Mouse (Mus musculus) testis, postnatal 10 days (tissue): ENCODE results near the gene Angel1.

Experiments
- DNase-seq: peaks from one replicate; pipeline ENCODE4 v3.0.0; 2021; ENCODE audit warnings: low spot score

The Angel1 gene

DNA sequence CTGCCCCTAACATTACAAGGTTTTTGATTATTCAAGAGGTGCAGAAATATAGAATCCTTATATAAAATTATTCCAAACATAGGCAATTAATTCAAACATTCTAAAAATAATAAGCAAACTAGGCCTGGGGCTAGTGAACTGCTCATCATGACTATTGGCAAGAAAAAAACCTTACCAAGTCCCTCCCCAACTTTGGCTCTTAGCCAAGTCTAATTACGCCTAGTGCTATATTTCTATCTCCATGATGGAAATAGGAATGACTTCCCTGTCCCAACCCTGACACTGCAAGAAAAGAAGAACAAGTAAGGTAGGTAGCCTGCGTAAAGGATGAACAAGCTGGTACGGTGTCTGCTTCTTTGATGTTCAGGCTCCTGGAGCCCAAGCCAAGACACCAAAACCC, 23.6 kb downstream of the Angel1 start:
- no peak for DNase-seq

DNA sequence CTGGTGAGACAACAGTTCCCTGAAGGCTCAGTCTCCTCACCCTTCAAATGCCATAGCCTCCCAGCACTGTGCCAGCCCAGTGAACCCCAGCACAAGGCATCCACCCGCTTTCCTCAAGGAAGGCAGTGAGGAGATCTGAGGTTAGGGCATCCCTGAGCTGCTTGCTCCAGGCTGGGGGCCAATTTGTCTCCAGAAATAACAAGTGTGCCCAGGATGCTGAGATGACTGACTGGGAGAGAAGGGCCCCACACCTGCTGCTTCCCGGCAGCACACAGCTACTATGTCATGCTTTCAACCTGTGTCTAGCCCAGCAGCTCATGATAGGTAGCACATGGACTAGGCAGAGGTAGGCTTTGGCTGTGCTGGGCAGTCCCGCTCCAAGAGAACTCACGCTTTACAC, 24.8 kb downstream of the Angel1 start:
- no peak for DNase-seq

DNA sequence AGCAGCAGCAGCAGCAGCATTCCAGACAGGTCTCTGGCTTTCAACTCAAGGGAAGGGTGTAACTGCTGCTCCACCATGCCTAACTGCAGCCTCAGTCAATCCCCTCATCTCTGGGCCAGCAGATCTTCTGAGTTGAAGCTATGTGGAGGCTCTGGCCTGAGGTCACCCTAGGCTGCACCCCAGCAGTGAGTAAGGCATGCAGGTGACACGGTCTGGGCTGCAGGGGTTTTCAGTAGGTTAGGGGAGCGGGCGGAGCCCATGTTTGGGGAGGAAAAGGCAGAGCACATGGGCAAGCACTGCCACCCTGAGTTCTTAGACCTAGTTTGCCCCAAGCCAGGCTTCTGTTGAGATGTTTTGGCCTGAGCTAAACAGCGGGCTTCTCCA, 25.3 kb downstream of the Angel1 start:
- no peak for DNase-seq

DNA sequence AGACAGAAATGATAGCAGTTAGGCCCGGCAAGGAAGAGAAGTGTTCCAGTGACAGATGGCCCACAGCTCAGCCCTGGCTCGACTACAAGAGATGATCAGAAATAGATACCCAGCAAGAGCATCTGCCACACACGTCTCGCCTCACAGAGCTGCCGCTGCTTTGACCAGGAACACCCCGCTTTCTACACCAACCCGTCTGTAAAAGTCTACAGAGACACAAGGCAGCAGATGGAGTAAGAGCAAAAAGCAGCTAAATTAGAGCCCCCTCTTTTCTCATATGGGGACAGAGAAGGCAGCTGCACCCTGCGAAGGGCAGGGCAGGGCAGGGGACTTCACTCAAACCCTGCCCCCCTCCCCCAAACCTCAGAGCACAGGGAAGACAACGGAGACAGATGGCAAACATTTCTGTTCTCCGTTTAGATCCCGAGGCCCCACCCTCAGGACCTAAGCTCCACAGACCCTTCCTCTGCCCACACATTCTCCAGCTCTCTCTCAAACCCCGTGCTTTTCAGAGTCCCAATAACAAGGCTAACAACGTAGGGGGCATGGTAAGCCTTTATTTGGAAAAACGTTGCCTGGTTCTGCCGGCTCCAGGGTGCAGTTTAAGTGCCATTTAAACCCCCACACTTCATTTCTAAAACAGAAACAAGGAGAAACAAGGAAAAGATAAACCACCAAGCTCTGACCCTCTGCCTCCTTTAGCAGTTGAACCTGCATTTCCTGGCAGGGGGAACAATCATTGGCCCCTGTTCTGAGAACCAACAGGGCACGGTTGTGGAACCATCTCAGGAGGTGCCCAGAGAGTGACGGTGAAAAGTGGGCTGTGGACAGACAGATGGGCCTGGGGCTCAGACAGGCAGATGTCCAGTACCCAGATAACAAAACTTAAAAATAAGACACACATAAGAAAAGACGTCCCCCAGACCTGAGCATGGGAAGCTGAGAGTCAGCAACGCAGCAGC, 26.0 kb downstream of the Angel1 start:
- no peak for DNase-seq

DNA sequence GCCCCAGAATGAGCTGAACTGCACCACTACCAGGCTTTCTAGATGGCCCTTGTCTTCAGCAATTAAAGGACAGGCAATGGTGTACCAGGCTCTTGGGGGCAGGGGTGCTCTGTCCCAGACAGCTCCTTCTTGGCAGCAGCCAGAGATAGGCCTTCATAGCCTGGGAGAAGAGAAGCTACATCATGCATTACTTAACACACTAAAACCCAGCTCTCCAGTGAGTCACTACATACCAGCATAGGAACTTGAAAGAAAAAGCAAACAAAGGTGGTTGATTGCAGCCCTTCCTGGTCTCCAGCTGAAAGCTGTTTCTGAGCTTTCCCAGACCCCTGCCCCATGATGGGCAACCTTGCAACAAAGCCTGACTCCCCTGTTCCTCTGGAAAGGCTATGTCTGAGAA, 27.7 kb downstream of the Angel1 start:
- DNase-seq, result no peak

DNA sequence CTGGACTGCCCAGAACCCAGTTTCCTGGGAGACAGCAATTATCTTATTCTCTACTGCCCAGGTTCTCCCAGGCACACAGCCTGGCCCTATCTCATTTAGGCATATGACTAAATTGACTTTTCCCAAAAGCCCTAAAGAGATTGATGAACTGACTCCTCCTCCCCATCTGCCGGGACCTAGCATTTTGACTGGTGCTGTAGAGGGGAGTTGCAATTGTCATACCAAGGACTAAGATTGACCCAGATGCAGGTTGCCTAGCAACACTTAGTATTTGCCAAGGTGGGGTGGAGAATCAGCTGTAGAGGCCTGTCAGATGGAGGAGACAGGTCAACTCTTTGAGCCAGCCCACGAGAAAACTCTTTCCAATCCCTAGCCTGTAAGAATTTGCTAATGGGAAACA, 28.3 kb downstream of the Angel1 start:
- no peak for DNase-seq

DNA sequence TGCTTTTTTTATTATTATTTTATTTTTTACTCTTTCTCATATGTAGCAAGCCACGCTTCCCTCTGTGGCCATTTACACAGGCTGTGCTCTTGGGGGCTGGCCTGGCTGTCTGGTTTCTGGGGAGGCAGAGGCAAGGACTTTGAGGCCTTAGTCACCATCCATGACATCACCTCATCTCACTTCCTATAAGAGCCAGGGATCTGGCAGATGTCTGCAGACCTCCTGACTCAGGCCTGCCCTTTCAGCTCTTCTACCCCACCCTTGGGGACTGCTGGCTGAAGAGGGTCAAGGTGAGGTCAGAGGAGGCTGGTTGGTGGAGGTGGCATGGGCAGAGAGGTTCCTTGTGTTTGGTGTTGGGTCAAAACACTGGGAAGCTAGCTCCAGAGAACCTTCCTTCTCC, 31.8 kb downstream of the Angel1 start:
- DNase-seq, result no peak

DNA sequence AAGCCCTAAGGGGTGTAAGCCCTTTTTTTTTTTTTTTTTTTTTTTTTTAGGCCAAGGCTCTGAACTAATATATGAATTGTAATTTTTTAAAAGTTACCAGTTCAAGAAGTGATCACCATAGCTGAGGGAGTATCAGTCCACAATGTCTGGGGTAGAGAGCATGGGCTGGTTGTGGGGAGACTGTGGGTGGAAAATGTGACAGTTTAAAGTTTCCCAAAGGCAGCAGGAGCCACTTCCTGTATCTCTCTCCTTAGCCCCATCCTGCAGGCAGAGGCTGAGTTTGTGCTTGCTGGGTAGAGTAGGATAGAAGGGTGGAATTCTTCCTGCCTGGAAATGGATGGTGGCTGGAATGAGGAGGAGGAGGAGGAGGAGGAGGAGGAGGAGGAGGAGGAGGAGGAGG, 32.9 kb downstream of the Angel1 start:
- no peak for DNase-seq

DNA sequence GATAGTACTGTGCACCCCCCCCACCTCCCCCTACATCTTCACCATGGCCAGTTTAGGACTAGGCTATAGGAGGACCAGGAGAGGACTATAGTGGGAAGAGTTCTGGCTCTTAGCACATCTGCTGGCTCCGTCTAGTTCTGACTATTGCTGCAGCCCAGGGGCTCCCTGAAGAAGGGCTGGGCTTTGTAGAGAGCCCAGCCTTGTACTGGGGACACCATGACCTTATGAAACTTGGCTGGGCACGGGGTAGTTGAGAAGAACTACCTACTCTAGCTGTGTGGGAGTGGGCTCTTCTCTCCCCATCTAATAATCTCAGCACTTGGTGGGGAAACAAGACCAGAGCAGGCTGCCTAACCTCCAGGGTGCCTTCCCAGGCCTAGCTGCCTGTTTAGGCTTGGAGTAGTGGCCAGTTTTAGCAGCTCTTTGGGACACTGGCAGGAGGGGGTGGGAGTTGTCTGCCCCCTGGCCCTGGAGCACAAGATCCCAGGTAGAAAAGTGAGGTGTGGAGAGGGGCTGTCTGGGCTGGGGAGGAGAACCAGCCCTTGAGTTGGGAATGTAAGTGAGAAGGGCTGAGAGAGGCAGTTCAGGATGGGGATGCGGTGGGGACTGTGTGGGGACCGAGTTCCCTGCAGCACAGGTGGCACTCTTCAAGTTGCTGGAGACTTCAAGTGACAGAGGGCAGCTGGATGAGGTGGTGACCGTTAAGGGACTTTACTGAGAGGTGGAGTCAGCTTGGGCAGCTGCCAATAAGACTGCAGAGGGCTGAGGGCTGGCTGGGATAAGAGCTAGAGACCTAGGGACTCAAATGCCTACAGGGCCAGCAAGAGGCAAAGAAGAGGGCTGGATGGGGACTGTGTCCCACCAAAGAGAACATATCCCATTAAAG, 33.5 kb downstream of the Angel1 start:
- DNase-seq, result no peak

DNA sequence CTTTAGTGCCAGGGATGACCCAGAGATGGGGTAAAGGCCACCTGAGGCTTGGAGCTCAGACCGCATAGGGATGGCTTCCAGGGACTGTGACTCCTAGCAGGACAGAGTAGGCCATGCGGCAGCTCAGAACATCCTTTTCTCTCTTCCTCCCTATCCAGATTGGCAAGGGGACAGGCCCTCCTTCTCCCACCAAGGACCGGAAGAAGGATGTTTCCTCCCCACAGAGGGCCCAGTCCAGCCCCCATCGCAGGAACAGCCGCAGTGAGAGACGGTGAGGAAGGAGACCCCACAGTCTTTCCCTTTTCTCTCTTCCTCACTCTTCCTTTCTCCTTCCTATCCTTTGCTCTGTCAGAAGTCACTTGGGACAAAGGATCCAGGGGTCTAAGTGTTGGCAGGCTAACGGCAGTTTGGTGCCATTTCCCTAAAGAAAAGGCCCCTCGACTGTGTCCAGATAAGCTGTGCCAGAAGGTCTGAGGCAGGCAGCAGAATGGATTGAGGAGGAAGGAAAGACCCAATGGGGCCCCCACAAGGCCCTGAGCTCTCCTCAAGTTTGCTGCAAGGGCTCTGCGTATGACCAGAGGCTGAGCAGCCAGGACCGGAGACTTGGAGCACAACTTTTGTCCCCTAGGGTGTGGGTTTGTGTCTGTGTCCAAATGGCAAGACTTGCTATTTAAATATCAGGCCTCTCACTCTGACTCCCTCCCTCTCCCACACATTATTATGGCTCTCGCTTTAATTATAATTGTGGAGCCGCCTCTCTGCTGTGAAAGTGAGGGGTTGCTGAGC, 35.4 kb downstream of the Angel1 start:
- no peak for DNase-seq

DNA sequence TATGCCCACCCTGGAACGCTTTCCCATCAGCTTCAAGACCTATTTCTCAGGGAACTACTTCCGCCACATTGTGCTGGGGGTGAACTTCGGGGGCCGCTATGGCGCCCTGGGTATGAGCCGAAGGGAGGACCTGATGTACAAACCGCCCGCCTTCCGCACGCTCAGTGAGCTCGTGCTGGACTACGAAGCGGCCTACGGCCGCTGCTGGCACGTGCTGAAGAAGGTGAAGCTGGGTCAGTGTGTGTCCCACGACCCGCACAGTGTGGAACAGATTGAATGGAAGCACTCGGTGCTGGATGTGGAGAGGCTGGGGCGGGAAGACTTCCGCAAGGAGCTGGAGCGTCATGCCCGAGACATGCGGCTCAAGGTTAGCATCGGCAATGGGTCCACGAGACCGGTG, 37.3 kb downstream of the Angel1 start:
- no peak for DNase-seq

DNA sequence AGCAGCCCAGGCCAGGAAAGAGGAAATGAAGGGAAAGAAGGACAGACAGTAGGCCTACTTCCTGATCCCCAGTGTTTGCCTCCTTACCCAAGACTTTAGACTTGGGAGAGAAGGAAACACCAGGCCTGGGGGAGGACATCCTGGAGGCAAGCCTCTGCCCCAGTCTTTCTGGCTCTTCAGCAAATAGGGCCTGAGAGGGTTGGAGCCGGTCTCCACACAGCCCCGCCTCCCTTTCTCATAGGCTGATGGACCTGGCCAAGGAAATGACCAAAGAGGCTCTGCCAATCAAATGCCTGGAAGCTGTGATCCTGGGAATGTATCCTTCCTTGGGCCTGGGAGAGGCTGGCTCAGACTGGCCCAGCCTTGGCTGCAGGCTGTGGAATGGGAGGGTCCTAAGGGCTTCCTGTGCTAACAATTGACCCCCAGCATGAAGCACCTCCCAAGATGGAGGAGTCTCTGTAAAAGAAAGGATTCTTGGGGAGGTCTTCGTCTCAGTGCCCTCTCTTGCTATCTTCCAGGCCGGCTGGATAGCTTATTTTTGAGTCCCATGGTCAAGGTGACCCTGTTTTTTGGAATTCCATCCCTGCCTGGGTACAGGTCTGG, 38.2 kb downstream of the Angel1 start:
- no peak for DNase-seq

DNA sequence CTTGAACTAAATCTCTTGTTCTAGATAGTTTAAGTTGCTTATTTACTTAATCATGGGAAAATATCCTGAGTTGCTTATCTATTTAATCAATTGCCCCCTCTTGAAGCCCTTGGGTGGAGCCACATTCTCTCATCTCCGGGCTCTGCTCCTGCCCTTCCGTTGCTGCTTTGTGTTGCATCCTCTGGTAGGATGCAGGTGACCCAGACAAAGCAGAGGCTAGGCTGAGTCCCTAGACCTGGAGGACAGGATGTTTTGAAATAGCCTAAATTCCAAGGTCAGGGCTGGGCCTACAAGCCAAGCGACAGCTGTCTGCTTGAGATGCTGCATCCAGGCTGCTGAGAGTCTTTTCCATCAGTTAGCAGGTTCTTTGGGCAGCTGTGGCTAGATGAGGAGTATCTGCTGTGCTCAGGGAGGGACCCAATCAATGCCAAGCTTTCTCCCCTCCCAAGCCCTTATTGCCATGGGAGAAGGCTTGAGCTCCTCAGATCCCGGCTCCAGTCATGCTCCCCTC, 38.8 kb downstream of the Angel1 start:
- no peak for DNase-seq

DNA sequence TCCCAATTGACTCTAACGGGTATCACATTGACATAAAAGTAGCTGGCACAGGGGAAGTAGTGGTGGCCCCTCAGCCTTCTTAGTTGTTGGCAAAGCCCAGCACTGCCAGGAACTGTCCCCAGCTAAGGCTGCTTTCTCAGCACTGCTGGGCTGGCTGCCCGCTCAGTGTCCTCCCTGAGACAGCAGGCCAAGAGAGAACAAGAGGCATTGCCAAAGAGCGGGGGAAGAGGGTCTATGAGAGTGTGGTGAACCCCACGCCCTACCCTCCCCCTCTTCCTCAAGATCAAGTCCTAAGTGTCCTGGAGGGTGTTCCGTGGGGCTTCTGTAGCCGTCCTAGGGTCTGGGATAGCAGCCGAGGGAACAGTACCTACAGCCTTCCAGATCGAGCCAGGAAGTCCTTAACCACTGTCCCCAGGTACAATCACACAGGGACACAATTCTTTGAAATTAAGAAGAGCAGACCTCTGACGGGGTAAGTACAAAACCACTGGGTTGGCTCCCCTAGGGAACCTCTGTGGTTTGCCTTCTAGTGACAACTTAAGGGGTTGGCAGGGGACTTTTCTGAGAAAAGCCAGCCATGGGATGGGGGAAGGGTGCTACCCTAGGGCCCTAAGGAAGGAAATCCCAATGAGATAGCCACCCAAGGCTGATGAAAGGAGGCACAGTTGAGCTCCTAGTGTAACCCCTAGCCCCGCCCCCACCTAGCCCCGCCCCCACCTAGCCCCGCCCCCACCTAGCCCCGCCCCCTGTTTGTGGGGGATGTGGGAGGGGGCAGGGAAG, 39.5 kb downstream of the Angel1 start:
- no peak for DNase-seq

DNA sequence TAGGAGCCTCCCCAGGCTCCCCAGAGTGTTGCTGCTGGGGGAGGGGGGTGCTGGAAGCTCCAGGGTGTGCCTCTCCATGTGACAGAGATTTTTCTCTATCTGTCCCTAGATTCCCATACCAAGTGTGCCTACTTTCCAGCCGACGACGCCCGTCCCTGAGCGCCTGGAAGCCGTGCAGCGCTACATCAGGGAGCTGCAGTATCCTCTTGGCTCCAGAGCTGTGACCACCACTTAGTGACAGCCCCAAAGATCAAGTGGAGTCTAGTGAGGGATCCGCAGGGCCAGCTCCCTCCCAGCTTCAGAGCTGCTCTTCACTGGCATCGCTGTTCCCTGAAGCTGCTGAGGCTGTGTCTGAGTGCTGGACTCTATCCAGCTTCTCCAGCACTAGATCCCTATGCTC, 41.0 kb downstream of the Angel1 start:
- no peak for DNase-seq

DNA sequence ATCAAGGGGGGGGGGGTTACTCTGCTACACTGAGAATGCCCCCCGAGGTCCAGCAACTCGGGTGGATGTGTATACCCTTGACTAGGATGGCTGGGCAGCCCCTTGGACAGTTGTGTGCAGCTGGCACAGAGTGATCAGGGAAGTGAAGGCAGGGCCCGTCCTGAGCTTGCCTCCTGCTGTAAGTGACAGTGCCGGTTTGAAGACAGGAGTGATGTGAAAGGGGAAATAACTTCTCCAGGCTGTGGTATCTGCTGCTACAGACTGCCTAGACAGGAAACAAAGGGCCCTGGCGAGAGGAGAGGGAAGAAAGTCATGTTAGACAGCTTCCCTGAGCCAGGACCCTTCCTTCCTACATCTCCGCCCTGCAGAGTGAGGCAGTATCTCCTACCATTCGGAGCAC, 42.6 kb downstream of the Angel1 start:
- no peak for DNase-seq

DNA sequence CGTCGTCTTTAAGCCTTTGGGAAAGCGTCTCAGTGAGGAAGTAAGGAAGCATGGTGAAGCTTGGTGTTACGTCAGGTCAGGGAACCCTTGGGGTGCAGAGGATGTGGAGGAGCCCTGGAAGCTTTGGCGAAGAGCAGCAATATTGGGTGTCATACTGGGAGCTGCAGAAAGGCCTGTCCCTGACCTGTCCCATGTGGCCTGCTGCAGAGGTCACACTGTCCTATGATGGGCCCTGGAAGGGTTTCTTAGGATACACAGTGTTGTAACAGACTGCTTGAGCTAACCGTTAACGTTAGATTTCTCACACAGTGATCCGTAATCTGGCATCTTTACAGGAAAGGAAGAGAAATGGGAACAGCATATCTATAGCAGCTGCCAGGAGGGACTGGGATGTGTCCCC, 44.1 kb downstream of the Angel1 start:
- DNase-seq, result no peak

DNA sequence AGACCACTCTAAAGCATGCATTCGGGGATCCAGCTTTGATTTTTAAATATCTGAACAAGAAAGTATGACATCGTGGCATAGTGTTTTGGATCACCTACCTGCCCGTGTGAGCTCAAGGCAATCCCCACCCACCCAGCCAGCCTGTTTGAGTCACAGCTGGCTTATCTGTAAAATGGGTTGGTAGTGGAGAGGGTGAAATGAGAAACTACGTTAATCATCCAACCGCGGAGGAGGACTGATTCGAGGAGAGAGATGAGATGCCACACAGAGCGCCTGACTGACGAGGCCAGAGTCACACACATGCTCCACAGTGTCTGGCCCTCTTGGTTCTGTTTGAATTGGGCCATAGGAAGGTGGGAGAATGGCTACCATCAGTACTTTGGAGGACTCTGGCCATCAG, 44.6 kb downstream of the Angel1 start:
- no peak for DNase-seq

DNA sequence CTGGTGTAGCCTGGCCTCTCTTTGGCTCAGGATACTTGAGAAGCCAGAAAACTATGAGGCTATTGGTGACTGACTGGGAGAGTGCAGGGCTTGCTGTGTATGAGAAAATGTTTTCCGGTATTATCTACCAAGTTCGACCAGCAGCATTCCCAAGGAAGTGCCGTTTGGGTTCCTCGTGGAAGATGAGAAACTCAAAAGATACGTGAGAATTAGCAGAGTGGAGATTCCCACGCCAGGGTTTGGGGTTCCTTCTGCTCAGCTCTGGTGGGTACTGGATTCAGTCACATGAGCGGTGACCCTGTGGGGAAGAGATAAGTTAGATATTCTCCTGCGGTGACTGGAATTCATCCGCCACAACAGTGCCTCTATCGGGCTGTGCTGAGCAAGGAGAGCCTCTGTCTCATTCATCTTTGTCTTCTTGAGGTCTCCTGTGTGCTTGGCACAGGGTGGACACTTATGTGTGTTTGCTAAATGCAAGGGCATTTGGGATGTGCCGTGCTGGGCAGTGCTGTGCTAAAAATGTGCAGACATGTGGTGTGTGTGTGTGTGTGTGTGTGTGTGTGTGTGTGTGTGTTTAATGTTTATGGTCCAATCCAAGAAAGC, 45.6 kb downstream of the Angel1 start:
- no peak for DNase-seq

DNA sequence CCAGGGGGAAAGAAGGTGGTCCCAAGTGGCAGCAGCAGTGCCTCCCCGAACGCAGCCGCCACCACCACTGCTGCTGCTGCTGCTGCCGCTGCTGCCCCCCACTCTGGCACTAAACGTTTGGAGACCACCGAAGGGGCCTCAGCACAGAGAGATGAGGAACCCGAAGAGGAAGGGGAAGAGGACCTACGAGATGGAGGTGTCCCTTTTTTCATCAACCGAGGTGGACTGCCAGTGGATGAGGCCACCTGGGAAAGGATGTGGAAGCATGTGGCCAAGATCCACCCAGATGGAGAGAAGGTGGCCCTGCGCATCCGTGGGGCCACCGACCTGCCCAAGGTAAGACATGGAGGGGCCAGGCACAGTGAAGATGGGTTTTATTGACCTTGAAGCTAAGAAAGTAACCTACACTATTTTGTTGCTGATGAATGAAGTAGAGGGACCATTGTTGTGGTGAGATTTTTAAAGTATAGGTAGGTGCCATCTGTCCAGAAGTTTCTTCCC, 46.2 kb downstream of the Angel1 start:
- DNase-seq, result no peak
